Mouse (Mus musculus) hematopoietic stem cell, adult 5-6 weeks (primary cell): ENCODE measurements at regions not wholly inside any gene's neighbourhood (a gene's known extent, or its start where the extent isn't known, plus 50 kb on each side); places are given as distances from the start of the nearest gene placed in this dataset.

Experiments
- ATAC-seq, 2 experiments: fragments of 125-278 bp in 1 of 2; replicated peaks in 1 of 2; 2 replicates each; pipeline ENCODE4 v1.8.0; 2016 to 2017; ENCODE audit warnings: inconsistent platforms in 2 of 2, mild to moderate bottlenecking in 2 of 2, moderate number of reproducible peaks in 2 of 2, low read depth in 1 of 2, moderate TSS enrichment in 1 of 2; ENCODE audit not compliant: low FRiP score in 2 of 2, poor library complexity in 2 of 2, severe bottlenecking in 2 of 2, insufficient read depth in 1 of 2, low TSS enrichment in 1 of 2

GRCm38 (mm10) chr5:84934369-84934768 lies 517.2 kb upstream of the Epha5 start:
- ATAC-seq: no peak

DNA sequence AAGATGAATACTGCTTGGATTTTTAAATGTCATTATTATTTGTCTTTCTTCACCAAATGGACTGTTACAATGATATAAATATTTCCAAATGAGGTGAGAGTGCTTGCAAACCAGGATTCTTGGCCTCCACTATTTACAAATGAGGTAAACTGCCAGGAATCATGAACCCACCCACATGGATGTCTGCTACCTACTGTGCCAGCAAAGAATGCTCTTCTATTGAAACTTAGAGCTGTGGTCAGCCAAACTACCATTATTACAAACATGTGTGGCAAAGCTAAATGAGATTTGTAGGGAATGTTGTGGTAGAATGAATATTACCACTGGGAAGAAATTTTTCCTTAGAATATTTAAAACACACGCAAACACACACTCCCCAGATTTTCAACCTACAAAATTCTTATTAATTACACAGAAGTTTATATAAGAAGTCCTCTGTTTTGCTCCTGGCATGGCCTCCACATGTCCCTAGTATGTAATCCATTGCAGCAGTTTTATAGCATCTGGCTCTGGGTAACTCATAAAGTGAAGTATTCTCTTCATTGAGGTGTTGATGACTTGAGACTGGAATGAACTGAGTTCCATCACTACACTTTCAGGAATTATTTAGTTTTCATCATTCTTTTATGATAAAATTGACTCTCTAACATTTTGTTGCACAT lies 500.6 kb upstream of the Epha5 start:
- no peak for ATAC-seq

- no peak for ATAC-seq
Measured at GRCm38 (mm10) chr5:84901669-84902068, 484.5 kb upstream of the Epha5 start.

DNA sequence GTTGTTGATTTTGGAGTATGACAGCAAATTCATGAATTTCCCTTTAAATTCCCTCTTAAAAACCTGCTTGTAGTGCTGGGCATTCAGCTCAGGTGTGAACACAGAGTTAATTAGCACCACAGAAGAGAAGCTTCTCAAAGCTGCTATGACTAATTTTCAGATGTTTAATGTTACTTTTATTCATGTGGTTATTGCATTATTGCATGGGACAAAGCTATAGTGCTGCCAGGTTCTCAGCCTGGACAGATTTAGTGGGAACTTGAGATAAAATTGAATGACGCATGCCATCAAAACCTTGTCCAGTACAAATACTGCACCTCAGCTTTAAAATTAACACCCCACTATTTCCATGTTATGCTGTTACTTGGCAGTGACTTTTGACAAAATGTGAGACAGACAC lies 480.4 kb upstream of the Epha5 start:
- no peak for ATAC-seq

DNA sequence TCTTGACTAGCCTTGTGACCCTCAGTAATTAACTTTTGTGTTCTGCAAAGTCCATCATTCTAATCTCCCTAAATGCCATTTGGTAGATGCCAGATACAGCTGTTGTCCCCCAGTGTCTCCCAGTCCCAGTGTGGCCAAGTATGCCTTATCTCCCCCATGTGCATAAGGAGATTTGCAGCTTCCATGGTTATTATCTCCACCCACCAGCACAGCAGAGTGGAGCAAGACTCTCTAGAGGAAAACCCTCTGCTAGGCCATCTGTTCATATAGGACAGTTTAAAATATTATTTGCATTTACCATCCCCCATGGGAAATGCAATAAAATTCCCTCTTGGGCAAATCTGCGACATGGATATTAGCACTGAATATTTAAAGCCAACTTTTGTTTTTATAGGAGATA lies 436.4 kb upstream of the Epha5 start:
- no peak for ATAC-seq

DNA sequence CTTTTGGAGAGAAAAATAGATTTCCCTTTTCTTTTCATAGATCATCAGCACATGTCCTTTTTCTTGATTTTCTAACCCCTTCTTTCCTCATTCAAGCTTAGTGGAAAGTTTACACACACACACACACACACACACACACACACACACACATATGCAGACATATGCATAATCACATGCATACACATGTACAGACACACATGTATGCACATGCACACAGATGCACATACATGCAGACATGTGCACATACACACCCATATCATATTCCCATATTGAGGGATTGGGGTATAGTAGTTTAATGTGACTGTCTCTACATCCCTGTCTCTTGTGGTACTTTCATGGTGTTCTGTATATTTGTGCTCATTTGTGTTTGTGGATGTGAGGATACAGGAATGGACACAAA lies 432.0 kb upstream of the Epha5 start:
- ATAC-seq: no peak

- ATAC-seq: no peak
Measured at GRCm38 (mm10) chr5:84848765-84849164, 431.6 kb upstream of the Epha5 start.

GRCm38 (mm10) chr5:84811460-84811859 lies 394.3 kb upstream of the Epha5 start:
- no peak for ATAC-seq

DNA sequence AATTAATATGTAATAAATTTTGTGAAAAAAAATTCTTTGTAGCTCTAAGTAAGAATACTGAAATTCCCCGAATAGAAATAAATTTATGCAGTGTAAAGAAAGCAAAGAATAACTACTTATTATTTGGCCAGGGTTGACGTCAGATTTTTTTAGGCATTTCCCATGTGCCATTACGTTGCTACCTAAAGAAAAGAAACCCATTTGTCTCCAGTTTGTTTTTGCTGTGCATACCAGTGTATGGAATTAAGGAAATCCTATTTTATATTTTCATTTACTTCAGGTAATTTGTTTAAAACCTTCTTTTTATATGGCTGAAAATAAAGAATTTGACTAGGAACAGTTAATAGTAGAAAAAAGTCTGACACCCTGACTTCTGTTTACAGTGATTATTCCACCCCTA lies 393.7 kb upstream of the Epha5 start:
- ATAC-seq: no peak

GRCm38 (mm10) chr5:84762618-84763017 lies 345.4 kb upstream of the Epha5 start:
- no peak for ATAC-seq

DNA sequence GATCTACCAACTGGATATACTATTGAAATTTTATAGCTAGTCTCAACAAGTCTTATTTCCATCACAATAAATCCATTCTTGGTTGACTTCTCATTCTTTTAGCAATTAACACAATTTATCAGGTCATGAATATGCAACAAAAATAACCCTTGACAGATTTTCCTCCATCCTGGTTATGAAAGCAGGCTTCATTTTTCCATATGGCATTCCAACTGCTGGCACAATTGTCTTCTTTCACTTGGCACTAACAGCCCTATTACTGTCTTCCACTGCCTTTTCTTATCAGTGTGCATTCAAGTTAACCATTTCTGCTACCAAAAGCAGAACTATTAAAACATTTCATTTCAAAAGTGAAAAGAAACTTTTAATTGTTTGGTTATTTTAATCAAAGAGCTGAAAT lies 334.9 kb upstream of the Epha5 start:
- ATAC-seq: no peak

- no peak for ATAC-seq
Measured at GRCm38 (mm10) chr5:84705436-84705835, 288.3 kb upstream of the Epha5 start.

DNA sequence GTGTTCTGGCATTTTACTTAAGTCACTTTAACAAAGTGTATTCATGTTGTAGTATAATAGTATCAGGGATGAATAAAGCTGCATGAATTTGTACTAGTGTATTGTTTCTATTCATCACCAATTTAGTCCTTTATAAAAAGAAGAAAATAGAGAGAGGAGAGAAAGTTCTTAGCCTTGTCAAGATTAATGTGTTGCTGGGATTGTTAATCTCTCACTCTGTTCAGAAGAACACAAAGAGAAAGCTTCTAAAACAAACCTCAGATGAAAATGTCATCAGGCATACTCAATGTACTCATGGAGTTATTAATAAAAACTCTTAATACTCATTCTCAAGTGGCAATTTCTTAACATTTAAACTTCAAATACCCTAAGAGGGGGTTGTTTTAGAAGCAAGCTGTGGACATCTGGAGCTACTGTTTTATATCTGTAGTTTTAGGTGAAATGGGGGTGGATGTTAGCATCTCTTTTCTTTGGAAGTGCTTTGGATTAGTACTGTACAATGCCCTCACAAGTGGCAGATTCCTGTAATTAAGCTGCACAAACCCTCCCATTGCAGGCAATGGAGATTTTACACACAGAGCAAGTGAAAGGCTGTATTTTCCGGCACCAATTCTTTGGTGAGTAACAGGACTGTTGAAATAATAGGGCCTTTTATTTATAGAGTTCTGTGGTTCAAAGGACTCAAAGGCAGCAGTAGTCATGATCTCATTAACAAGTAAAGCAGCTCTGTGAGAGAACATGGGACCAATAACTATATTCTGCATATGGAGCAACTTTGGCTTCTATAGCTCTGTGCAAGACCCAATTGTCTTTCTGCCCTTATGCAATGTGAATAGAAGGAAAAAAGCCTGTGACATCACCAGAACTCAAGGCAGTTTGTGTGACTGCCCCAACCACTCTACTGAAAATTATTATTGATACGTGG lies 273.4 kb upstream of the Epha5 start:
- ATAC-seq: no peak

GRCm38 (mm10) chr5:84687534-84687933 lies 270.4 kb upstream of the Epha5 start:
- no peak for ATAC-seq

- no peak for ATAC-seq
Measured at GRCm38 (mm10) chr5:84655171-84655570, 238.0 kb upstream of the Epha5 start.

GRCm38 (mm10) chr5:84635502-84635901 lies 218.3 kb upstream of the Epha5 start:
- ATAC-seq: no peak

DNA sequence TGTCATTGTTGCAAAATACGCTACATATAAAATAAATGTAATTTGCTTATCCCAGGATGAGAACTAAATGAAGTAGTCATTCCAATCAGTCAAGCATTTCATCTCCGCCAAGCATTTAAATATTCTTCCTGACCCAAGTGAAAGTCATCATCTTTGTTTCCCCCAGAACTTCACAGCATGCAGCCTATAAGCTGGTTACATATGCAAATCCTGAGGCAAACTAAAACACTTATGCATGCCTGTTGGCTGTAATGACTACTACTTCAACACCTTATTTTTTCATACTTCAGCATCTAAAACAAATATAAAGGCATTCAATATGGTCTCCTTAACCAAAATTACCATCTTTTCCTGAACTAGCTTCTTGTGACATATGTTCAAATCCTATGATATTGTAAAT lies 215.7 kb upstream of the Epha5 start:
- no peak for ATAC-seq

GRCm38 (mm10) chr5:84618194-84618593 lies 201.0 kb upstream of the Epha5 start:
- ATAC-seq: peak in 1 of 2 experiments; percentile 56; a peak in 2 of 4 replicates

- peak; percentile 77 to 86 for ATAC-seq
Measured at GRCm38 (mm10) chr5:84608683-84609082, 191.5 kb upstream of the Epha5 start.
